Mouse (Mus musculus) midbrain, embryonic 16.5 days (tissue): Measurements from ENCODE around the gene Hif3a. TPM values are rescaled to one million over a fixed set of nuclear protein-coding genes. Genes with fewer than 3 reads are reported as not detected.
"Not testable (repeated sequence)": the region's sequence is repeated elsewhere in the genome, so short reads cannot be mapped to it uniquely, and the experiment has no call there.

ENCODE experiments used
- ATAC-seq: fragments of 200-750 bp; cut with Nextera tagmentation; 2 replicates; pipeline ENCODE4 v1.8.0; 2017; ENCODE audit warnings: moderate TSS enrichment
- H3K27ac ChIP-seq: fragments of 300-500 bp; sonication (generic); 2 replicates; pipeline ENCODE4 v1.5.1; 2014; ENCODE audit warnings: mild to moderate bottlenecking, low read length, mixed read lengths
- H3K27me3 ChIP-seq: fragments of 300-500 bp; sonication (generic); 2 replicates; pipeline ENCODE4 v1.6.1; 2014; ENCODE audit warnings: low read depth, low read length, mixed read lengths; ENCODE audit not compliant: control insufficient read depth, insufficient read depth
- H3K36me3 ChIP-seq: fragments of 300-500 bp; sonication (generic); 2 replicates; pipeline ENCODE4 v1.6.1; 2014; ENCODE audit warnings: mild to moderate bottlenecking, low read length, moderate library complexity, mixed read lengths; ENCODE audit not compliant: control insufficient read depth, insufficient read depth
- H3K4me1 ChIP-seq: fragments of 300-500 bp; sonication (generic); 2 replicates; pipeline ENCODE4 v1.6.1; 2014; ENCODE audit warnings: mild to moderate bottlenecking, low read length, mixed read lengths; ENCODE audit not compliant: control insufficient read depth, insufficient read depth
- H3K4me2 ChIP-seq: fragments of 300-500 bp; sonication (generic); 2 replicates; pipeline ENCODE4 v1.6.1; 2014; ENCODE audit warnings: mild to moderate bottlenecking, low read length, mixed read lengths
- H3K4me3 ChIP-seq: fragments of 300-500 bp; sonication (generic); 2 replicates; pipeline ENCODE4 v1.5.1; 2014; ENCODE audit warnings: low read depth, mild to moderate bottlenecking, low read length, moderate library complexity, mixed read lengths
- H3K9ac ChIP-seq: fragments of 300-500 bp; sonication (generic); 2 replicates; pipeline ENCODE4 v1.6.1; 2014; ENCODE audit warnings: low read depth, low read length, mixed read lengths
- H3K9me3 ChIP-seq: fragments of 300-500 bp; sonication (generic); replicated peaks from 2 replicates; pipeline ENCODE4 v1.6.1; 2014; ENCODE audit warnings: mild to moderate bottlenecking, low read length, mixed read lengths; ENCODE audit not compliant: control insufficient read depth, poor library complexity, severe bottlenecking
- WGBS: fragments of 180-500 bp; shearing (Covaris S2); extraction: QIAGEN DNeasy Blood & Tissue Kit; methylation state at CpG from one replicate; pipeline ENCODE4 v1.1.7; 2014; 5-methylcytosine and 5-hydroxymethylcytosine counted together
- polyA plus RNA-seq: library from polyadenylated mRNA; unstranded; fragments of >200 nt; fragmentation: Nextera tagmentation; extraction: Ambion mirVana; gene quantifications from 2 replicates; pipeline ENCODE4 v1.2.1, GENCODE M21; 2015

Gene Hif3a
- polyA plus RNA-seq, 1 experiment from 2014 or later = 5.7 TPM

DNA sequence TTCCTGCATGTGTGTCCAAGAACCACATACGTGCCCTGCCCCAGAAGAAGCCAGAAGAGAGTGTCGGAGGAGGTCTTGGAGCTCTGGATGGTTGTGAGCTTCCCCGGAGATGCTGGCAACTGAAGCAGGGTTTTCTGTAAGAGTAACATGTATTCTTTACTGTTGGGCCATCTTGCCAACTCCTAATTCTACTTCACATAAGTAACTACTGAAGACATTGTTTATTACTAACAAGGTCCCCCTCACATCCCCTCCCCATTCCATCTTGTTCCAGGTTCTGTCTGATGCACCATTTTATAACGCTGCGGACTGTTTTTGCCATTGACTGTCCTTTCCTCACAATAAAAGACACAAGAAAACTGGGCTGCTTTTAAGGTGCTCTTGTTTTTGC, 11.3 kb upstream of the Hif3a start:
- H3K9ac ChIP-seq = no peak overlapping the region
- 0 out of 2 replicates have a peak, but pooled peaks cover 2% of the 10 kb centered on the region for H3K36me3 ChIP-seq
- peaks cover 3% of the 10 kb centered on the region; the same call in 1 of the 2 replicates for H3K4me1 ChIP-seq
- H3K9me3 ChIP-seq = no peaks in the 10 kb centered on the region
- H3K4me2 ChIP-seq = no peak overlapping the region
- H3K27me3 ChIP-seq = no peaks in the 10 kb centered on the region
- peak; percentile 22; the same call in 1 of the 2 replicates for ATAC-seq
- H3K27ac ChIP-seq = no peak overlapping the region
- 61% methylated on average over 5 of the region's 5 CpGs for WGBS
- no peak overlapping the region for H3K4me3 ChIP-seq

- H3K4me2 ChIP-seq, H3K4me3 ChIP-seq, H3K9me3 ChIP-seq, H3K9ac ChIP-seq, H3K27me3 ChIP-seq, ATAC-seq, H3K4me1 ChIP-seq, H3K36me3 ChIP-seq, H3K27ac ChIP-seq: not testable (repeated sequence)
- 62% methylated on average over 5 of the region's 5 CpGs for WGBS
These were observed 5.4 kb upstream of the Hif3a start for GRCm38 (mm10) chr7:17067651-17068050.

DNA sequence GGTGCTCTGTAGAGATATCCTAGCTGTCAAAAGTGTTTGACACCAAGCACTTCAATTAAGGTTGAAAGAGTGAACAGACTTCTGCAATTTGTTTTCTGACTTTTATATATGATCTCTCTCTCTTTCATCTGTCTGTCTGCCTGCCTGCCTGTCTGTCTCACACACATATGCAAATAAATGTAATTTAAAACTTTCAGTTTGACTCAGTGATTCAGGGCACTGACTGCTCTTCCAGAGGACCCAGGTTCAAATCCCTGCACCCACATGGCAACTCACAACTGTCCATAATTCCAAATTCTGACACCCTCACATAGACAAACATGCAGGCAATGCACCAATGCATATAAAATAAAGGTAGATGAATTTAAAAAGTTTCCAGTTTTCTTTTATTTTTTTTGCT, 4.8 kb upstream of the Hif3a start:
- Histone ChIP-seq H3K4me3 (no peak overlapping the region), H3K27ac (no peak overlapping the region), H3K36me3 (no peaks in the 10 kb centered on the region), H3K27me3 (peaks cover 4% of the 10 kb centered on the region; the same call in 1 of the 2 replicates), H3K9me3 (no peaks in the 10 kb centered on the region), H3K4me1 (peaks cover 3% of the 10 kb centered on the region), H3K9ac (no peak overlapping the region), H3K4me2 (no peak overlapping the region)
- no peak for ATAC-seq

GRCm38 (mm10) chr7:17066412-17066811, 4.2 kb upstream of the Hif3a start:
- Histone ChIP-seq H3K4me2 (no peak overlapping the region), H3K27me3 (peaks cover 4% of the 10 kb centered on the region; the same call in 1 of the 2 replicates), H3K4me3 (no peak overlapping the region), H3K4me1 (peaks cover 3% of the 10 kb centered on the region), H3K9ac (no peak overlapping the region), H3K36me3 (no peaks in the 10 kb centered on the region), H3K27ac (no peak overlapping the region), H3K9me3 (no peaks in the 10 kb centered on the region)
- WGBS = 10% methylated on average over 2 of the region's 2 CpGs
- ATAC-seq = no peak

DNA sequence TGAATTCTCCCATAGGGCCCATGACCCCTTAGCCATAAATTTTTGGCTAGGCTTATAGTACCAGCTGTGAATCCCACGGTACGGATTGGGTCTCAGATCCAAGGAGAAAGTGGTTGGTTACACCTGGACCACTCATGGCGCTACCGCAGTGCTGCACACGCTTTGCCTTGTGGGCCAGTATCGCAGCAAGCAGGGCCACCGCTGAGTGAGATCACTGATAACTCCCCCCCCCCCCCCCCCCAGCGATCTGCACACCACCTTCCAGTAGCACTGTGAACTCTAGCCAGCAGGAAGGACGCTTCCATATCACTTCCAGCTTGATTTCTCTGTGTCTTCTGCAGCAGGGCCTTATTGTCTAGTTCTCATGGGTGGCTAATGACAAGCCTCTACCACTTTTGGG, 3.4 kb upstream of the Hif3a start:
- peaks cover 4% of the 10 kb centered on the region for H3K4me1 ChIP-seq
- H3K27me3 ChIP-seq = peaks cover 4% of the 10 kb centered on the region; the same call in 1 of the 2 replicates
- no peak for ATAC-seq
- H3K27ac ChIP-seq = no peak overlapping the region
- H3K4me2 ChIP-seq = no peak overlapping the region
- no peak overlapping the region for H3K9ac ChIP-seq
- H3K9me3 ChIP-seq = no peaks in the 10 kb centered on the region
- no peaks in the 10 kb centered on the region for H3K36me3 ChIP-seq
- WGBS = 88% methylated on average over 8 of the region's 9 CpGs
- H3K4me3 ChIP-seq = no peak overlapping the region

GRCm38 (mm10) chr7:17062845-17063244, 618 bp upstream of the Hif3a start:
- peaks cover 4% of the 10 kb centered on the region; the same call in 1 of the 2 replicates for H3K27me3 ChIP-seq
- peak overlapping the region; percentile 51 for H3K4me2 ChIP-seq
- WGBS = 17% methylated on average over 11 of the region's 11 CpGs
- H3K9ac ChIP-seq = 0 out of 2 replicates have a peak overlapping the region, but pooled peaks have one; percentile 17
- ATAC-seq = peak; percentile 41; the same call in 1 of the 2 replicates
- H3K9me3 ChIP-seq = no peaks in the 10 kb centered on the region
- H3K4me1 ChIP-seq = peaks cover 9% of the 10 kb centered on the region
- peak overlapping the region; percentile 39 for H3K4me3 ChIP-seq
- no peaks in the 10 kb centered on the region for H3K36me3 ChIP-seq
- H3K27ac ChIP-seq = no peak overlapping the region

- no peaks in the 10 kb centered on the region for H3K36me3 ChIP-seq
These were observed 1.2 kb downstream of the Hif3a start for GRCm38 (mm10) chr7:17060782-17061605.

GRCm38 (mm10) chr7:17060031-17060781, 2.0 kb downstream of the Hif3a start:
- ATAC-seq = no peak
- Histone ChIP-seq H3K9me3 (no peaks in the 10 kb centered on the region), H3K27ac (peak overlapping the region; percentile 70), H3K4me3 (no peak overlapping the region), H3K9ac (no peak overlapping the region), H3K4me1 (peaks cover 14% of the 10 kb centered on the region), H3K36me3 (no peaks in the 10 kb centered on the region), H3K27me3 (peaks cover 4% of the 10 kb centered on the region; the same call in 1 of the 2 replicates), H3K4me2 (peak overlapping the region; percentile 24)
- WGBS = 43% methylated on average over 9 of the region's 9 CpGs

More at GRCm38 (mm10) chr7:17060782-17061605, 1.2 kb downstream of the Hif3a start:
- Histone ChIP-seq H3K27me3 (peaks cover 4% of the 10 kb centered on the region; the same call in 1 of the 2 replicates), H3K4me3 (no peak overlapping the region), H3K4me2 (peak overlapping the region; percentile 51), H3K4me1 (peaks cover 12% of the 10 kb centered on the region), H3K9me3 (no peaks in the 10 kb centered on the region), H3K27ac (peak overlapping the region; percentile 70), H3K9ac (no peak overlapping the region)
- no peak for ATAC-seq
- WGBS = 65% methylated on average over 21 of the region's 22 CpGs

DNA sequence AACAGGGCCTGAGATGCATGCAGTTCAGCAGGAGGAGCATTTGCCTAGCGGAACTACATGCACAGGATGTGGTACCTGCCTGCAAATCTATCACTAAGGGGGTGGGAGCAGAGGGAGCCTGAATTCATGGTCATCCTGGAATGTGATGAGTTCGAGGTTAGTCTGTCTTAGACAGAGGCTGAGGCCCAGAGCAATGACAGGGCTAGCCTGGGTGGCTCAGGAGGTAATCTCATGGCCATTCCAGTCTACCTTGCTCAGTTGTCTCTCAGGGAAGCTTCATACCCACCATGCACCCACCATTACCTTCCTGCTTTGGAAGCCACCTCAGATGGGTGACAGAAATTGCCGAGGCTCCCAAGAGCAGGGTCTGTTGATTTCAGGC, 2.8 kb downstream of the Hif3a start:
- Histone ChIP-seq H3K27me3 (peaks cover 4% of the 10 kb centered on the region; the same call in 1 of the 2 replicates), H3K27ac (peak overlapping the region; percentile 60), H3K9me3 (no peaks in the 10 kb centered on the region), H3K4me3 (no peak overlapping the region), H3K4me2 (no peak overlapping the region; the same call in 1 of the 2 replicates), H3K4me1 (peaks cover 14% of the 10 kb centered on the region), H3K36me3 (no peaks in the 10 kb centered on the region), H3K9ac (no peak overlapping the region)
- ATAC-seq = no peak
- 83% methylated on average over 3 of the region's 3 CpGs for whole genome bisulfite sequencing
